Mouse (Mus musculus) heart, embryonic 14.5 days (tissue): ENCODE measurements at regions not wholly inside any gene's neighbourhood (a gene's known extent, or its start where the extent isn't known, plus 50 kb on each side); places are given as distances from the start of the nearest gene placed in this dataset.

ENCODE experiments used
- ATAC-seq: fragments of 200-750 bp; cut with Nextera tagmentation; 2 replicates; pipeline ENCODE4 v1.8.0; 2017; ENCODE audit warnings: low read depth, moderate TSS enrichment; ENCODE audit not compliant: insufficient number of reproducible peaks, insufficient read depth, low FRiP score
- H3K27ac ChIP-seq, 2 experiments: fragments of 200-500 bp in 1 of 2; fragments of 300-500 bp in 1 of 2; sonication (generic) in 1 of 2; replicated peaks in 1 of 2; 2 replicates each; pipeline ENCODE4 v1.5.1; 2012 to 2014; ENCODE audit warnings: low read depth in 2 of 2, low read length in 2 of 2, control low read depth in 1 of 2, mild to moderate bottlenecking in 1 of 2, mixed read lengths in 1 of 2; ENCODE audit not compliant: control insufficient read depth in 1 of 2, insufficient read depth in 1 of 2
- H3K27me3 ChIP-seq: fragments of 300-500 bp; sonication (generic); 2 replicates; pipeline ENCODE4 v1.6.1; 2014; ENCODE audit warnings: mild to moderate bottlenecking, low read length, control low read depth; ENCODE audit not compliant: control insufficient read depth, insufficient read depth
- H3K36me3 ChIP-seq: fragments of 300-500 bp; sonication (generic); 2 replicates; pipeline ENCODE4 v1.6.1; 2014; ENCODE audit warnings: mild to moderate bottlenecking, control low read depth, low read length, mixed read lengths; ENCODE audit not compliant: control insufficient read depth, insufficient read depth
- H3K4me1 ChIP-seq, 2 experiments: fragments of 200-500 bp in 1 of 2; fragments of 300-500 bp in 1 of 2; sonication (generic) in 1 of 2; 2 replicates each; pipeline ENCODE4 v1.6.1; 2012 to 2014; ENCODE audit warnings: low read length in 2 of 2, control low read depth in 1 of 2, mixed read lengths in 1 of 2; ENCODE audit not compliant: control insufficient read depth in 2 of 2, insufficient read depth in 2 of 2
- H3K4me2 ChIP-seq: fragments of 300-500 bp; sonication (generic); 2 replicates; pipeline ENCODE4 v1.6.1; 2014; ENCODE audit warnings: mild to moderate bottlenecking, low read length
- H3K4me3 ChIP-seq, 2 experiments: fragments of 200-500 bp in 1 of 2; fragments of 300-500 bp in 1 of 2; sonication (generic) in 1 of 2; 2 replicates each; pipeline ENCODE4 v1.5.1; 2012 to 2014; ENCODE audit warnings: low read length in 2 of 2, mild to moderate bottlenecking in 2 of 2, control low read depth in 1 of 2, low read depth in 1 of 2, moderate library complexity in 1 of 2; ENCODE audit not compliant: control insufficient read depth in 1 of 2, insufficient read depth in 1 of 2
- H3K9ac ChIP-seq: fragments of 300-500 bp; sonication (generic); 2 replicates; pipeline ENCODE4 v1.6.1; 2014; ENCODE audit warnings: mild to moderate bottlenecking, low read length
- H3K9me3 ChIP-seq: fragments of 300-500 bp; sonication (generic); 2 replicates; pipeline ENCODE4 v1.6.1; 2016; ENCODE audit warnings: low read length, control low read depth; ENCODE audit not compliant: control insufficient read depth
- WGBS: fragments of 180-500 bp; shearing (Covaris S2); extraction: QIAGEN DNeasy Blood & Tissue Kit; methylation state at CpG from one replicate; pipeline ENCODE4 v1.1.7; 2014; 5-methylcytosine and 5-hydroxymethylcytosine counted together

DNA sequence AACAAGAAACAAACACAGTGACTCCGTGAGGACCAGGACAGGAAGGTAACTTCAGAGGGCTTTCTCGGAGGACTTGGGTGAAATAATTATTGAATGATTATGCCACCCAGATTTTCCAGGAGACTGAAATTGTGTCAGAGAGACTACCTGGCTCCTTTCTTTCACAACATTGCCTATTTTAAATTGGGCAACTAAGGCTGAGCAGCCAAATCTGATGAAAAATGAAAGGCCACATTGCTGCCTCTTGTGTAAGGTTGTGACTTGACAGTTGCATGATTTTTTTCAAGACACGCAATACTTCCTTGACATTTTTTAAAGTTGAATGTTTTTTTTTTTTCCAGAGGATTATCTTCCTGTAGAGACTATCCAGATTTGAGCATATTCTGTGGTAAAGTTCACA, 161.5 kb upstream of the Rxylt1 start:
- H3K9ac ChIP-seq = no peak overlapping the region
- no peaks in the 10 kb centered on the region for H3K36me3 ChIP-seq
- H3K4me1 ChIP-seq = no peaks in the 10 kb centered on the region
- H3K27ac ChIP-seq = no peak overlapping the region
- H3K27me3 ChIP-seq = no peaks in the 10 kb centered on the region
- WGBS = 82% methylated on average over 3 of the region's 3 CpGs
- H3K4me3 ChIP-seq = no peak overlapping the region
- no peak overlapping the region for H3K4me2 ChIP-seq
- H3K9me3 ChIP-seq = no peaks in the 10 kb centered on the region
- ATAC-seq = no peak

DNA sequence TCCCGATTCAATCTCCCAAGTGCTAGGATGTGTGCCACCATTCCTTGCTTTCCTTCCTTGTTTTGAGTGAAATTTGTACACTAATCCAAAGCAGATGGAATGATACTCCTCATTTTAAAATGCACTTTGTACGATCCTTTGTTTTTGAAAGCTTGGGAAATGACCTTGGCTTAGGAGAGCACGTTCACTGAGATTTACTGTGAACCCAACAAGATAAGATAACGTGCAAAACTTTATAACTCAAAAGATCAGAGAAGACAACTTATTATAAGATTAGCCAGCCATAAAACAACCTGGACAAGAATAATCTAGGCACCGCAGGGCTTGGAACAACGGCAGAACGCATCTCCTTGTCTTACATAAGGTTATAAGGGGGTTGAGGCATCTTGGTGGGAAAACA, 134.6 kb upstream of the Rxylt1 start:
- H3K27ac ChIP-seq = no peak overlapping the region
- WGBS = 81% methylated on average over 7 of the region's 7 CpGs

DNA sequence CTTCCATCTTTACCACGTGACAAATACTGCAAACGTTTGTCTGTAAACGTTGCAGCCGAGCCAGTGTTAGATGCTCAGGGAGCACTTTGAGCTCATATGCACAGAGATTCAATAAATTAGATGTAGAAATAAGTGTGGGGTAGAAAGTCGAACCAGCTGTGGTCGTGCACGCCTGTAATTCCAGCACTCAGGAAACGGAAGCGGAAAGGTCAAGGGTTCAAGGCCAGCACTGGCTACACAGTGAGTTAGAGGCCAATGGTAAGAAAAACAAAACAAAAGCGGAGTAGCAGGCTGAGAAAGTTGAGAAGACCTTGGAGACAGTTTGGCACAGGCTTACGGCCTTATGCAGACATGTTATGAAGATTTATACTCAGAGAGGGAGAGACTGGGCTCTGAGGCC, 133.6 kb upstream of the Rxylt1 start:
- Histone ChIP-seq H3K4me3 (no peak overlapping the region), H3K27ac (no peak overlapping the region), H3K9me3 (no peaks in the 10 kb centered on the region), H3K4me1 (0 out of 4 replicates have a peak, but pooled peaks cover 0 to 3% of the 10 kb centered on the region in 2 experiments), H3K27me3 (no peaks in the 10 kb centered on the region), H3K4me2 (no peak overlapping the region), H3K9ac (no peak overlapping the region), H3K36me3 (no peaks in the 10 kb centered on the region)
- ATAC-seq = no peak
- WGBS = 78% methylated on average over 11 of the region's 11 CpGs

More for the DNA sequence above, 134.6 kb upstream of the Rxylt1 start:
- Histone ChIP-seq H3K4me3 (no peak overlapping the region), H3K4me1 (0 out of 4 replicates have a peak, but pooled peaks cover 0 to 3% of the 10 kb centered on the region in 2 experiments), H3K27me3 (no peaks in the 10 kb centered on the region), H3K4me2 (no peak overlapping the region), H3K9ac (no peak overlapping the region), H3K9me3 (no peaks in the 10 kb centered on the region), H3K36me3 (no peaks in the 10 kb centered on the region)
- ATAC-seq = no peak

DNA sequence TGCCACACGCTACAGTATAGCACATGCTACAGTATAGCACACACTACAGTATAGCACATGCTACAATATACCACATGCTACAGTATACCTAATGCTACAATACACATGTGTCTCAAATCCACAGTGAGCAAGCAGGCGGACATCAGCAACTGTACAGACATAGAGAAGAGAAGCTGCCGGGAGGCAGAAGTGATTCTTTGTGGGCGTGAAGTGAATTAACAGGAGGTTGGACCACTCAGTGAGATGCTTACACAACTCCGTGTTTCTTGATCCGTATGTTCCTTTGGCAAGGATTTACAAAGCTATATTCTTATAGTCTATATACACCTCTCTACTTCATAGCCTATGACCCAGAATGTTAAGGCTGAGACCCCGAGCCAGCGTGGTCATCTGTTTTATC, 128.5 kb upstream of the Rxylt1 start:
- 0 out of 4 replicates have a peak, but pooled peaks cover 0 to 3% of the 10 kb centered on the region in 2 experiments for H3K4me1 ChIP-seq
- H3K27ac ChIP-seq = no peak overlapping the region
- H3K4me2 ChIP-seq = no peak overlapping the region
- no peak for ATAC-seq
- no peaks in the 10 kb centered on the region for H3K27me3 ChIP-seq
- no peaks in the 10 kb centered on the region for H3K36me3 ChIP-seq
- H3K9ac ChIP-seq = no peak overlapping the region
- no peak overlapping the region for H3K4me3 ChIP-seq
- WGBS = 88% methylated on average over 8 of the region's 8 CpGs
- H3K9me3 ChIP-seq = no peaks in the 10 kb centered on the region

DNA sequence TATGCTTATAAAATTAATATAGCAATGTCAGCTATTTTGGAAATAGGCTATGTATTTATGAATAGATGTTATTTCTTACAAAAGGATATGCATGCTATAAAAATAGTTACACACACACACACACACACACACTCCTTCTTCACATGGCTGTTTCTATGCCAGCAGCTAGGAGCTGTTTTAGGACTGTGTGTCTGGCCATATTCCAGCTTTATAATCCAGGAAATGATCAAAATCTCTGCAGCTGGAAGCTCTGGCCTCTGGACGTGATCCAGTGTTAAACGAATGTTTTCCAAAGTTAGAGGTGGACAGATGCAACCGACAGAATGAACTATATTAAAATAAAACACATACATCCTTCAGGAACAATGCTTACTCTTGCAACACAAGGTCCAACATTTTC, 125.9 kb upstream of the Rxylt1 start:
- Histone ChIP-seq H3K27ac (no peak overlapping the region), H3K36me3 (no peaks in the 10 kb centered on the region), H3K9me3 (no peaks in the 10 kb centered on the region), H3K27me3 (no peaks in the 10 kb centered on the region), H3K4me1 (no peaks in the 10 kb centered on the region), H3K4me3 (no peak overlapping the region), H3K4me2 (no peak overlapping the region), H3K9ac (no peak overlapping the region)
- 51% methylated on average over 3 of the region's 3 CpGs for WGBS
- ATAC-seq = no peak

DNA sequence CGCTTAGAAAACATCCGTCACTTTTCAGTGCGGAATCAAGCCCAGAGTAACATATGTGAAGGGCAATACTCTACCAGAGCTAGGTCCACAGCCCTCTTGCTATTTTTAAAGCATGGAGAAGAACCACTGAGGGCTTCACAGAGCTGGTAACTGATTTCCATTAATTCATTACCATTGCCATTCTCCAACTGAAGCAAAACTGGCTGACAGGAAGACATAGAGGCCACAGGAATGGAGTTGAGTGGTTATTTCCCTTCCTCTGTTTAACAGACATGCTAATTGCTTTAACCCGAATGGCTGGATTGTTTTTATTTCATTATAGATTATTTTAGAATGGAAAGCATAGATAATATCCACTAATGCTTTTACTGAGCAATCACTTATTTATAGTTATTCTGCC, 120.4 kb upstream of the Rxylt1 start:
- Histone ChIP-seq H3K4me3 (no peak overlapping the region), H3K9ac (no peak overlapping the region), H3K27me3 (no peaks in the 10 kb centered on the region), H3K27ac (no peak overlapping the region), H3K4me1 (no peaks in the 10 kb centered on the region), H3K4me2 (no peak overlapping the region), H3K36me3 (no peaks in the 10 kb centered on the region), H3K9me3 (no peaks in the 10 kb centered on the region)
- no peak for ATAC-seq
- 82% methylated on average over 4 of the region's 4 CpGs for WGBS

DNA sequence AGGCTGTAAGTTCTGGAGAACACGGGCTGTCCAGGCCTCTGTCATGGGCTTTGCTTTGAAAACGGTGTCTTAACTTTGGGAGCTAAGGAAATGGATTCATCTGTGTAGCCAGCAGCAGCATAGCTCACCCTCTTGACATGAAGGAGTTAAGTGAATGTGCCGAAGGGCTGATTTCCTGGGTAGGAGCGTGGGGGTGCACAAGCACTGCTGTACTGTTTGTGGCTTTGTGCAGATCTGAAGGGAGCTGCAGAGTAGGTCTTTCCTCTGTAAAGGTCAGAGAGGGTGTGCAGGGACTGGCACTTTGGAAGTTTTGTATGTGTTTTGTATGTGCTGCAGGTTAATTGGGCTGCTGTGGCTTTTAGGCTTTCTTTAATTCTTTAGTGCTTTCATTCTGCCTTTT, 102.6 kb upstream of the Rxylt1 start:
- Histone ChIP-seq H3K27ac (no peak overlapping the region), H3K27me3 (no peaks in the 10 kb centered on the region), H3K4me3 (no peak overlapping the region), H3K4me1 (no peaks in the 10 kb centered on the region), H3K36me3 (no peaks in the 10 kb centered on the region), H3K9ac (no peak overlapping the region), H3K9me3 (no peaks in the 10 kb centered on the region), H3K4me2 (no peak overlapping the region)
- ATAC-seq = no peak
- WGBS = 43% methylated on average over 4 of the region's 4 CpGs

DNA sequence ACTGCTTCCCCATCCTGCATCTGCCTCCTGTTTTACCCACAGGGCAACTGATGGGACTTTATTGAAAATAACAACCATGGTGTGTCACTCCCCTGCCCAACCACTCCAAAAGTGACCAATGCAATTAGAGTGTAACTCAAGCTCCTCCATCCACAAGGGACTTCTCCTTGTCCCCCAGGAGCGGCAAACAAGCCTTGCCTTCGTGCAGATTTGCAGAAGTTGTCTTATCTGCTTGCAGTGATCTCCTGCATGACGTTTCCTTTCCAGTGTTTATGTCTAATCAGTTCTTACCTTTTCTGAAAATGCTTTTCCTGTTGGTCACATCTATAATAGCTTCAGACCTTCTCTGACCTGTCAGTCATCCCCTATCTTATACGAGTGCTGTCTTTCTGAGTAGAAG, 100.5 kb upstream of the Rxylt1 start:
- no peak overlapping the region for H3K4me2 ChIP-seq
- H3K36me3 ChIP-seq = no peaks in the 10 kb centered on the region
- H3K27me3 ChIP-seq = no peaks in the 10 kb centered on the region
- H3K4me1 ChIP-seq = no peaks in the 10 kb centered on the region
- 49% methylated on average over 4 of the region's 4 CpGs for WGBS
- no peaks in the 10 kb centered on the region for H3K9me3 ChIP-seq
- ATAC-seq = no peak
- no peak overlapping the region for H3K9ac ChIP-seq
- no peak overlapping the region for H3K4me3 ChIP-seq
- no peak overlapping the region for H3K27ac ChIP-seq
